Mouse (Mus musculus) kidney, adult 8-10 months (tissue): ENCODE data around the gene Gm21731.
"Not testable (repeated sequence)": the region's sequence is repeated elsewhere in the genome, so short reads cannot be mapped to it uniquely, and the experiment has no call there.

Experiments
- DNase-seq, 2 experiments: peaks; one replicate each; pipeline ENCODE4 v3.0.0; 2022

Gene Gm21731

DNA sequence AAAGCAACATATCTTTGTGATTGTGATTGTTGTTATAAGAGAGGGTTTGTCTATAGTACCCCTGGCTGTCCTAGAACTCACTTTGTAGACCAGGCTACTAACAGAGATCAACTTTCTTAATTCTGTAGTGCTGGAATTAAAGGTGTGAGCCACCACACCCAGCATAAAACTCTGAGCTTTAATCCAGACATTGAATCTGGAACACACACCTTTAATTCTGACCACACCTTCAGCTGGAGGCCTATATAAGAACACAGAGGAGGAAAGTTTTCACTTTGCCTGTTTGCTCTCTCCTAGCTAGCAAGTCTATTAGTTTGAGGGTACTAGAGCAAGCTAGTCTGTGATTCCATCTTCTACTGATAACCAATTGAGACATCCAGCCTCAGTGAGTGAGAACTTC, at the start of gene Gm21731:
Gene Gm21731 (plus strand): TSS at position 301 of the 400 bp plus-strand sequence.
- not testable (repeated sequence) for DNase-seq

DNA sequence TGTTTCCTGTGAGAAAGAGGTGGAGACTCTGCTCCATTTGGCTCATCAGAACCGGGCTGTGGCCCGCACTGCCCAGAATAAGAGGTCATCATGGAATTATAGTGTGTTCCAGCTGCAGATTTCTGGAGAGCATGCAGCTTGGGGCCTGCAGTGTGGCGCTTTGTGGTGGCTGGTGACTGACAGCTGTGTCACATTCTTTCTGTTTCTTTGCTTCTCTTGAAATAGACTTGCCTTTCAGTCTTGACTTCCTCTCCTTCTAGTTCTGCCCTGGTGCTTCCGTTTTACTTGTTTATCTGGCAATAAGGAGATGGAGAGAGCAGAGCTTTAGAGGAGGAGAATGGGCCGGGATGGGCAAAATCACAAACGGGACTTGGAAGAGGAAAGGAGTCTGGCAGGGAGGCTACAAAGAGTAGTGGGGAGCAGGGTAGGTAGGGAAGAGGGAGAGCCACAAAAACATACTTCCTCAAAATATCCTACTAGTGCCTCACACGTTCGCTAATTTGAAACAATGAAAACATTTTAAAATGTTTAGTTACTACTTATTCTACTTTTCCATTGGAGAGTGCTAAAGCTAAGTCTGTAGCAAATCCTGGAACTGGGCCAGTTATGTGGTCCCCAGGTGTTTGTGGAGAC, 42.6 kb upstream of the Gm21731 start:
- DNase-seq = not testable (repeated sequence)

- not testable (repeated sequence) for DNase-seq
Observed at GRCm38 (mm10) chr13:120215847-120216246, 23.1 kb upstream of the Gm21731 start, which contains the start of gene Gm21762. Gene Gm21762, minus strand, starts transcription at chr13:120215947.

- not testable (repeated sequence) for DNase-seq
Observed at GRCm38 (mm10) chr13:120220922-120221321, 18.0 kb upstream of the Gm21731 start.

DNA sequence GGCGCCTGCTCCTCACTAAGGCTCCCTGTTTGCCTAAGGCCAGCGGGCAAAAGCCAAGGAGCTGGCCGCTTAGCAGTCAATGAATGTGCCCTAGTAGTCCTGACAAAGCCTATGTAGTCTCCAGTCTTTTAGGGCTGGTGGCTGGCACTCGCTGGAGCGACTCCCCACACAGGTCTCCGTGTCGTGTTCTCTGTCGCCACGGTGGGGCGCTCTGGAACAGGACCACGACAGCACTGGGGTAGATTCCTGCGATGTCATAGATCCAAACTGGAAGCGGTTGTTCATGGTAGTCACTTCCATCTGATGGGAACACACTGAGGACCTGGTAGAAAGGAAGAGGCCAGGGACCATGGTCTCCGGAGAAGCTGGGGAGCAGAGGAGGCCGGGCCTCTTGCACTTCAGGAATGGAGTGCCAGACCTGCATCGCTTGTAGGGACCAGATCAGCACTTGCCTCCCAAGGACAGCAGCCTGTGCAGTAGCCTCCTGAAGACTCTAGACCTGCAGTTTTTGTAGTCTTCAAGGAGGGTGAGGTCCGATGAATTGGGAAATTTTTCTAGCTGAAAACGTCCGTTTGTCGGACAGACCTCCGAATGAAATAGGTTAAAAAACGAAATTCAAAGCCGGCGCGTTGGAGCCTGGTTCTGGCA, 15.8 kb upstream of the Gm21731 start:
- not testable (repeated sequence) for DNase-seq

- not testable (repeated sequence) for DNase-seq
Observed at GRCm38 (mm10) chr13:120231798-120232197, 7.1 kb upstream of the Gm21731 start.

DNA sequence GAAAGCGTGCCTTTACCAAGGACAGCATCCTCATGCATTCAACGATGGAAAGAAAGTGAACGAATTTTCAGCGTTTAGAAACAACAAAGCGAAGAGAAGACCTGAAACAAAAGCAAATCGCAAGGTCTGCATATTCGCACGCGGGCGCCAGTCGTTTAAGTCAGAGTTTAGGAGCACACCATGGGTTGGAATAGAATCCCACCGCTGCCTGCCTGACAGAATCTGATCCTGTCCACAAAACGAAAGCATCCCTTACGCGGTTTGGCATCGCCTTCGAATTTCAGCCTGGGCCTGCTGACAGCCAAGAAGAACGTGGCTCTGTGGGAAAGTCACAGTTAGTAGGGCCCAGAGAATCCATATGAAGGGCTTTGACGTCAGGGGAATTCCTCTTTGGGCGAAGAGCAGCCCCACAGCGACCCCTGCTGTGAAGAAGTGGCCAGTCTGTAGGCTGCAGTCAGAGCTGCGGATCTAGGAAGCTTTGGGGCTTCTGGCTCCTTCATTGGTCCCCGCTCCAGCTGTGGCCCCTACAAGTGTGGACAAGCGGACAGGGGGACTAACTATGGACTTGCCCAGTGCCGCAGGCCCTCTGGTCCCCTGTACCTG, 6.4 kb upstream of the Gm21731 start:
- not testable (repeated sequence) for DNase-seq

- not testable (repeated sequence) for DNase-seq
Observed at GRCm38 (mm10) chr13:120251208-120251924, 12.5 kb downstream of the Gm21731 start.

DNA sequence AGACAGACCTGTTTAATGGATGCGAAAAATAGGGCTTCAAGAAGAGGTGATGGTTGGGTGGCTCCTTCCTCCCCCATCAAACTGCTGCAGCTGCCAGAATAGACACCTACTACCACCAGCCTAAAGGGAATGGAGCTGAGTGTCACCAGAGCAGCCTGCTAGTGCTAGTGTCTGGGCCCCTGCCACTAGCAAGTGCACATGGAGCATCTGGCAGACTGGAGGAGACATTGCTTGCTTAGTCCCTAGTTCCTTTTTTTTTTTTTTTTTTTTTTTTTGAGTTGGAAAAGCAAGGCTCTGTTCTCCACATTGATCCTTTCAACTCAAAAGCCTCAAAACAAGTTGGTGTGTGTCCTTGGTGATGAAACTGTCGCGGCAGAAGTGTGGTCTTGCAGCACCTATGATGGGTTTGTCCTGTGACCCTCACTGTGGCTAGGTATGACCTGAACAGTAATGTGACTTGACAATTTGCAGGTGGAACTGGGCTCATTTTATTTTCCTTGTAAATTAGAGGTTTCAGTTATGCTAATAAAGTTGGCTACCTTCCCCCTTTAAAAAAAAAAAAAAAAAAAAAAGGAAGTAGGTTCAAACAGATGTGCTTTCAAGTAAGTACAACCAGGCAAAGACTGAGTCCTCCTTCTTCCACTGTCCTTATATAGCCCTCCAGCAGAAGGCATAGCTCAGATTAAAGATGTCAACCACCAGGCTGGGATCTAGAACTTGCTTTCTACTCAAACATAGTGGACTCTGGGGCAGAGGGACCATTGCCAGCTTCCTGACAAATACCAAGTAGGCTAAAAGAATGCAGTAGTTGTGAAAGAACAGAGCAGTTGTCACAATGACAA, 20.1 kb downstream of the Gm21731 start:
- DNase-seq = not testable (repeated sequence)

GRCm38 (mm10) chr13:120259718-120260117, 20.8 kb downstream of the Gm21731 start:
- not testable (repeated sequence) for DNase-seq

DNA sequence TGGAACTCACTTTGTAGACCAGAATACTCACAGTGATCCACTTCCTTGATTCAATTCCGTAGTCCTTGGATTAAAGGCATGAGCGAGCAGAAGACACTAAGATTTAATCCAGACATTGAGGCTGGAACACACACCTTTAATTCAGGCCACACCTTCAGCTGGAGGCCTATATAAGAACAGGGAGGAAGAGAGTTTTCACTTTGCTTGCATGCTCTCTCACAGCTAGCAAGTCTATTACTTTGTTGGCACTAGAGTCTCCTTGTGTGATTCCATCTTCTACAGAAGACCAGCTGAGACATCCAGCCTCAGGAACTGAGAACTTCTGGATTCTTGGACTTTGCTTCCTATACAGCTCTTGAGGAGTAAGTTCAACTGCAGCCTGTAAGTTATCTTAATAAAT, 24.0 kb downstream of the Gm21731 start, which contains the start of gene AF067061:
Gene AF067061 (plus strand): TSS at position 245 of the 400 bp plus-strand sequence.
- DNase-seq = not testable (repeated sequence)

GRCm38 (mm10) chr13:120277837-120278236, 38.9 kb downstream of the Gm21731 start:
- peak; percentile 2 to 30 for DNase-seq

DNA sequence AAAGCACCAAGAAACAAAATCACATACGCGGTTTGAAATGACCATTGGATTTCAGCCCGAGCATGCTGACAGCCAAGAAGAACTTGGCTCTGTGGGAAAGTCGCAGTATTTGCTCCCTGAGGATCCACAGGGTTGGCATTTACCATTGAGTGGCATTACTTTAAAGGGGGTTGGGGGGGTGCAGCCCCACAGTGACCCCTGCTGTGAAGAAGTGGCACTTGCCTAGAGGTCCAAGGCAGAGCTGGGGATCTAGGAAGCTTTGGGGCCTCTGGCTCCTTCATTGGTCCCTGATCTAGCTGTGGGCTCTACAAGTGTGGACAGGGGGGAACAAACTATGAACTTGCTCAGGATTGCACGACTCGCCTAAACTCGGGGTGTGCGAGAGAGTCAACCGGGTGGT, 39.9 kb downstream of the Gm21731 start:
- no peak for DNase-seq
